Mouse (Mus musculus): ENCODE data around the gene Eif2b3. TPM values are rescaled to one million over a fixed set of nuclear protein-coding genes. Genes with fewer than 3 reads are reported as not detected.

The Eif2b3 gene
- polyA plus RNA-seq, 1 experiment from 2014 or later: 46.3 TPM

GRCm38 (mm10) chr4:117120445-117121414, 101.5 kb downstream of the Eif2b3 start:
- Histone ChIP-seq H3K9ac (peak overlapping the region; percentile 77), H3K27me3 (no peaks in the 10 kb centered on the region), H3K27ac (peak overlapping the region; percentile 94), H3K36me3 (no peaks in the 10 kb centered on the region), H3K4me3 (peak overlapping the region; percentile 62), H3K9me3 (no peaks in the 10 kb centered on the region), H3K4me1 (replicated peaks) (peaks cover 27% of the 10 kb centered on the region), H3K4me2 (peak overlapping the region; percentile 99)
- WGBS: under 1% methylated on average over 69 of the region's 69 CpGs
- ATAC-seq (ENCODE audit: low FRiP score): peak; percentile 93

GRCm38 (mm10) chr4:117122209-117122608, 103.0 kb downstream of the Eif2b3 start:
- peaks cover 33% of the 10 kb centered on the region for H3K4me1 ChIP-seq (replicated peaks)
- WGBS: 87% methylated on average over 4 of the region's 4 CpGs
- H3K36me3 ChIP-seq: 0 out of 2 replicates have a peak, but pooled peaks cover 1% of the 10 kb centered on the region
- no peak overlapping the region for H3K9ac ChIP-seq
- no peaks in the 10 kb centered on the region for H3K27me3 ChIP-seq
- no peak overlapping the region for H3K4me3 ChIP-seq
- no peak for ATAC-seq (ENCODE audit: low FRiP score)
- H3K27ac ChIP-seq: no peak overlapping the region
- no peaks in the 10 kb centered on the region for H3K9me3 ChIP-seq
- H3K4me2 ChIP-seq: no peak overlapping the region

GRCm38 (mm10) chr4:117123546-117124217, 104.5 kb downstream of the Eif2b3 start:
- Histone ChIP-seq H3K36me3 (peaks cover 12% of the 10 kb centered on the region), H3K27me3 (no peaks in the 10 kb centered on the region), H3K9ac (no peak overlapping the region), H3K9me3 (no peaks in the 10 kb centered on the region), H3K4me1 (replicated peaks) (peaks cover 33% of the 10 kb centered on the region), H3K27ac (no peak overlapping the region), H3K4me2 (no peak overlapping the region), H3K4me3 (no peak overlapping the region)
- ATAC-seq (ENCODE audit: low FRiP score): no peak
- WGBS: 81% methylated on average over 8 of the region's 9 CpGs

DNA sequence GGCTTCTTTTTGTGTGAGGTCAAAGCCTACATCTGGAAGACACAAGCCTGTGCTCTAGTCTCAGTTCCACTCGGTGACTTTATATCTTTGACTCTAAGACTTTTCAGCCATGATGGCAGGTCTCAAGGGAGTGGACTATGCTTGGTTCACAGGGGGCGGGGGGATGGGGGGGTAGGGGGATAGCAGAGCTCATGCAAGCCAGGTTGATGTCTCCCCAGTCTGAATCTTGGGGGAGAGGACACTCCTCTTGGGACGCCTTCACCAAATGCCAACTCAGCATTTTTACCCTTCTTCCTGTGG, 105.0 kb downstream of the Eif2b3 start:
- Histone ChIP-seq H3K9me3 (no peaks in the 10 kb centered on the region), H3K27ac (0 out of 2 replicates have a peak overlapping the region, but pooled peaks have one; percentile 35), H3K4me3 (no peak overlapping the region), H3K4me1 (replicated peaks) (peaks cover 33% of the 10 kb centered on the region), H3K9ac (no peak overlapping the region), H3K4me2 (no peak overlapping the region), H3K27me3 (no peaks in the 10 kb centered on the region), H3K36me3 (peaks cover 17% of the 10 kb centered on the region)
- 79% methylated on average over 3 of the region's 3 CpGs for whole genome bisulfite sequencing
- no peak for ATAC-seq (ENCODE audit: low FRiP score)

DNA sequence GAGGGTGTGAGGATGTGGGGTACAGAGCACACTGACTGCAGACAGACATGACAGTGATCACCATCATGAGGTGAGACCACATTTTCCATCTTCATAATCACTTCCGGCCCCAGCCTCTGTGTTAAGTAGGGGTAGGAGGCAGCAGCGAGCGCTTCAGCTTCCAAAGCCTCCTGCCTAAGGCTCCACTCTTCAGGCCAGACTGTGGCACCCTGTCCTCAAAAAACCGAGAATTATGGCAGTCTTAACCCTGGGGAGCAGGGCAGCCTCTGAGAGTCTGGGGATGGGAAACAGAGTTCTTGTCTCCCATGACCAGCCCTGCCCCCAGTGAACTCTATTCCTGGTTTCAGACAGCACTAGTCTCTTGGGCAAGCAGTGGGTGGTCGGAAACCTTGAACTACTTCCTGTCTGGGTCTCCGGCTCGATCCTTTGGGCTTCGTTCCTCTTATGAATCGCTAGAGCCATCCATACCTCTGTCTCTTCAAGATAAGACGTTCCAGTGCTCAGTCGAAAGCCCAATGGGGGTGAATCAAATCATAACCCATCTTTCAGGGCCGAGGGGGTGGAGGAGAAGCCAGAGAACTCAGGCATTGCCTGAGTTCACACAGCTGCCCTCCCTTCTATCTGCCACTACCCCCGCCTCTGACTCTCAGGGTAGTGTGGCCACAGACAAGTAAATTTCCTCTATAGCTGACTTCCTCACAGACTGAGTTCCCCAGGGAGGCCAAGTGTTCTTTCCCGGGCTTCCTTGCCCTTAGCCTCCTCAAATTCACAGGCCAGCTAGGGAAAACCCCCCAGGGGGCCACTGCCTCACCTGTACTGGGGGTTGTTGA, 105.5 kb downstream of the Eif2b3 start:
- H3K4me1 ChIP-seq (replicated peaks): peaks cover 30% of the 10 kb centered on the region
- no peaks in the 10 kb centered on the region for H3K9me3 ChIP-seq
- H3K9ac ChIP-seq: peak overlapping the region; percentile 60; the same call in 1 of the 2 replicates
- peaks cover 22% of the 10 kb centered on the region for H3K36me3 ChIP-seq
- H3K27me3 ChIP-seq: no peaks in the 10 kb centered on the region
- H3K4me2 ChIP-seq: 0 out of 2 replicates have a peak overlapping the region, but pooled peaks have one; percentile 6
- peak overlapping the region; percentile 89 for H3K27ac ChIP-seq
- 77% methylated on average over 14 of the region's 14 CpGs for WGBS
- no peak overlapping the region for H3K4me3 ChIP-seq
- ATAC-seq (ENCODE audit: low FRiP score): no peak

DNA sequence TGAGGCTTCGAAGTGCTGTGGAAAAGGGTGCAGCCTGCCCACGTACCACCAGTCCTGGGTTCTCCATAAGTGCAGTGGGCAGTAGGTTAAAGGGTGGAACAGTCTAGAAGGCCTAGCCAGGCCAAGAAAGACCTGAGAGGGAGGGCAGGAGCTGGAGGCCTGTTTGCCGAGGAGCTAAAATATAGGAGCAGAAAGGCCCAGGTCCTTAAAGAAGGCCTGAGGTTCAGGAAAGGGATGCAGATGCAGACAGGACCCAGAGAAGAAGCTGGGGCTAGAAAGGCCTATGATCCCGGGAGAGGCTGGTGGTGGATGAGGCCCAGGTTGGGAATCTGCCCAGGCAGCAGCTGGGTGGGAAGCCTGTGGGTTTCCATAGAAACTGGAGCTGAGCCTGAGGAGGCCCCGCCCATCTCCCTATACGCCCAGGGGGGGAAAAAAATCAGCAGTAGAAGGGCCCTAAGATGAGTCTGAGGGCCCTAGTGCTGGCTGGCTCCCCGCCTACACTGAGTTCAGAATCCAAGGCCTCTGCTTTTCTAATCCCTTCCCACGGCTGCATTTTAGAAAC, 106.2 kb downstream of the Eif2b3 start, which contains the start of gene Btbd19:
Btbd19 (minus strand) TSS at position 378 of the 562 bp plus-strand sequence.
- Histone ChIP-seq H3K36me3 (peaks cover 28% of the 10 kb centered on the region), H3K4me2 (0 out of 2 replicates have a peak within 1 kb of the TSS, but pooled peaks have one; percentile 10), H3K4me3 (no peak within 1 kb of the TSS), H3K9me3 (no peaks in the 10 kb centered on the region), H3K27me3 (no peaks in the 10 kb centered on the region), H3K9ac (peak within 1 kb of the TSS; percentile 60), H3K27ac (peak within 1 kb of the TSS; percentile 89), H3K4me1 (replicated peaks) (peaks cover 33% of the 10 kb centered on the region)
- ATAC-seq (ENCODE audit: low FRiP score): no peak
- 34% methylated on average over 8 of the region's 8 CpGs for WGBS

GRCm38 (mm10) chr4:117125910-117126674, 106.9 kb downstream of the Eif2b3 start:
- peak overlapping the region; percentile 60 for H3K9ac ChIP-seq
- 49% methylated on average over 15 of the region's 15 CpGs for WGBS
- peaks cover 37% of the 10 kb centered on the region for H3K4me1 ChIP-seq (replicated peaks)
- peak; percentile 11; the same call in 1 of the 2 replicates for ATAC-seq (ENCODE audit: low FRiP score)
- no peaks in the 10 kb centered on the region for H3K9me3 ChIP-seq
- H3K4me3 ChIP-seq: no peak overlapping the region
- peaks cover 34% of the 10 kb centered on the region for H3K36me3 ChIP-seq
- 0 out of 2 replicates have a peak overlapping the region, but pooled peaks have one; percentile 10 for H3K4me2 ChIP-seq
- no peaks in the 10 kb centered on the region for H3K27me3 ChIP-seq
- peak overlapping the region; percentile 89 for H3K27ac ChIP-seq

DNA sequence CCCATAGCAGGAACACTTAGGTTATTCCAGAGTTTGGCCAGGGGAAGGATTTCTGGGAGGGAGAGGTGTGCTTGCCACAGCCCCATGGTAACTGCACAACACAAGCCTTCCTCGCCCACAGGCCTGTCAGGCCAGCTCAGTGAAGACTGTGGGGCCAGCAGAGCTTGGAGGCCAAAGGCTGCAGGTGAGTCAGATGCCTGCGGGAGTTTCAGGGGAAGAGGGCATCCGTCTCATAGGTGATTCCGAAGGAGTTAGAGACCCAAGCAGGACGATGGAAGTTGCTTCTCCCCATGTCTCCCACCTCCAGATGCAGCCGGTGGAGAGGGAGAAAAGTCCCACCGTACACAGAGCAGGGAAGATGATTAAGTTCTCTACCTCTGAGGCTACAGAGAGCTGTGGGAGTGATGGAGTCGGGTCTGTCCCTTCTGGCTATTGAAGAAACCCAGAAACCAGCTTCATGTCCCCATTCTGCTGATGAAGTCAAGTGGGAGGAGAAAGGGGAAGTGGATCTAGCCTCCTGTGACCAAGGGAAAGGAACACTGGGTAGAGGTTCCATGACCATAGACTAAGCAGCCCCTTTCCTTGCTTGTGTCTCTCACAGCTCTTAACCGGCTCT, 107.6 kb downstream of the Eif2b3 start, which contains the start of gene Tctex1d4:
Tctex1d4 (plus strand) TSS at position 120 of the 616 bp plus-strand sequence.
- peak within 1 kb of the TSS; percentile 60 for H3K9ac ChIP-seq
- no peaks in the 10 kb centered on the region for H3K9me3 ChIP-seq
- WGBS: 86% methylated on average over 9 of the region's 9 CpGs
- H3K4me1 ChIP-seq (replicated peaks): peaks cover 39% of the 10 kb centered on the region
- H3K36me3 ChIP-seq: peaks cover 34% of the 10 kb centered on the region
- H3K27ac ChIP-seq: peak within 1 kb of the TSS; percentile 89
- no peaks in the 10 kb centered on the region; the same call in 1 of the 2 replicates for H3K27me3 ChIP-seq
- no peak within 1 kb of the TSS for H3K4me3 ChIP-seq
- 0 out of 2 replicates have a peak within 1 kb of the TSS, but pooled peaks have one; percentile 10 for H3K4me2 ChIP-seq
- ATAC-seq (ENCODE audit: low FRiP score): no peak

DNA sequence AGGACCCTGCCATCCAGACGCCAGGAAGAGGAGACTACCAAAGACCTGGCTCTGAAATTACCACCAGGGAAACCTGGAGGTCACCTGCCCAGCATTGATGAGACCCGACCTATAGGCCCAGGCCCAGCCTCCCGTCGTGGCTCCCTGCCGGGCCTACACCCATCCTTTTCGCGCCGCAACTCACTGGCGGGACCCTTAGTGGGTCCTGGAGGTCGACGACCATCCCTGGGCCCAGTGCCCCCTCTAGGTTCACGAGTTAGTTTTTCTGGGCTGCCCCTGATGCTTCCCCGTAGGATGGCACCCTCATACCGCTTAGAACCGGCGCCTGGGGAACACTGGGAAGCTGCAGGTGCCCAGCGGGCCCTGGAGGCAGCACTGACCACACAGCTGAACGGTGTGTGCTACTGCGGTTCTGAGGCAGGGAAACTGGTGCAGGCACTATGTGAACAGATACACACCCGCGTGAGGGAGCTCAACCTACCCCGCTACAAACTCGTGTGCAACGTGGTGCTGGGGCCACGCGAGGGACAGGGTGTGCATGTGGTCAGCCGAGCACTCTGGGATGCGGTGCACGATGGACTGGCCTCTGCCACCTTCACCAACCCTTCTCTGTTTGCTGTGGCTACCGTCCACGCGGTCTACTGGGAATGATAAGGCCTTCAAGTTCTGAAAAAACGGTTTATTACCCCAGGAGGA, 108.9 kb downstream of the Eif2b3 start:
- peaks cover 52% of the 10 kb centered on the region for H3K4me1 ChIP-seq (replicated peaks)
- ATAC-seq (ENCODE audit: low FRiP score): no peak
- no peak overlapping the region for H3K9ac ChIP-seq
- H3K36me3 ChIP-seq: peaks cover 34% of the 10 kb centered on the region
- 92% methylated on average over 33 of the region's 33 CpGs for WGBS
- no peaks in the 10 kb centered on the region for H3K9me3 ChIP-seq
- no peak overlapping the region for H3K4me2 ChIP-seq
- H3K4me3 ChIP-seq: no peak overlapping the region
- H3K27ac ChIP-seq: no peak overlapping the region
- H3K27me3 ChIP-seq: no peaks in the 10 kb centered on the region; the same call in 1 of the 2 replicates

DNA sequence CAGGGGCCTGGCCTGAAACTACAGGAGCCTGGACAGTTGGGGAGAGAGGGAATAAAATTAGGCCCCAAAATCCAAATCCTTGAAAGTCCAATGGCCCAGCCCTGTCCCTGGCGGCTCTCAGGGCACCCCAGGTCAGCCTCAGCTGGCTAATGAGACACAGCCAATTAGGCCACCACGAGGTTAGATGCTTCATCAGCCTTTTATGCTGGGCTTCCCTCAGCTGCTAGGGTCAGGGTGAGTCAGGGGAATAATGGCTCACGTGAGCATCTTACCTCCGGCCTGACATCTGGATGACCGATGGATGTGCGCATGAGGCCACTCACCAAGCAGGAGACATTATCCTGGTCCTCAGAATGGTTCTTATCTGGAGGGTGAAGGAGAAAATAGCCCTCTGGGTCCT, 111.6 kb downstream of the Eif2b3 start:
- H3K27me3 ChIP-seq: peaks cover 2% of the 10 kb centered on the region; the same call in 1 of the 2 replicates
- ATAC-seq (ENCODE audit: low FRiP score): no peak
- H3K9ac ChIP-seq: peak overlapping the region; percentile 90; the same call in 1 of the 2 replicates

More for the DNA sequence above, 111.6 kb downstream of the Eif2b3 start:
- Histone ChIP-seq H3K36me3 (peaks cover 34% of the 10 kb centered on the region), H3K4me2 (no peak overlapping the region), H3K9me3 (no peaks in the 10 kb centered on the region), H3K4me1 (replicated peaks) (peaks cover 44% of the 10 kb centered on the region), H3K4me3 (no peak overlapping the region), H3K27ac (no peak overlapping the region)
- WGBS: 29% methylated on average over 6 of the region's 6 CpGs

All from hindbrain, embryonic 13.5 days (tissue).